Mouse (Mus musculus): ENCODE data around the gene Stac2. TPM values are rescaled to one million over a fixed set of nuclear protein-coding genes. Genes with fewer than 3 reads are reported as not detected.

Gene Stac2
- total RNA-seq, 2 experiments from 2014 or later, result 0.15 to 0.25 TPM

GRCm38 (mm10) chr11:97998074-97998793 lies 55.0 kb downstream of the Stac2 start:
- DNase-seq, result no peak

- no peak for DNase-seq
Observed at GRCm38 (mm10) chr11:97997387-97997960, 55.8 kb downstream of the Stac2 start.

DNA sequence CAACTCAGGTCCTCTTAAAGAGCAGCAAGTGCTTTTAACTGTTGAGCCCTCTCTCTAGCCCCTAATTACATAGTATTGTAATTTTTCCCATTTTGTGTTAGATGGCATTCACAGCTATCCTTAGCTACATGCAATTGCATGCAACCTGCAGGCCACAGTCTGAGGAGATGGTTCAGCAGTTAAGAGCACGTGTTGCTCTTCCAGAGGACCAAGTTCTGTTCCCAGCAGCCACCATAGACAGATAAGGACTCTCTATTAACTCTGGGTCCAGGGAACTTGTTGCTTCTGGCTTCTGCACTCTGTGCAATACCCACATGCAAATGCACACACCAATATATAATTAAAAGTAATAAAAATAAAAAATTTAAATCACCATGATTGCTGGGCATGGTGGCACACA lies 56.6 kb downstream of the Stac2 start:
- no peak for DNase-seq

DNA sequence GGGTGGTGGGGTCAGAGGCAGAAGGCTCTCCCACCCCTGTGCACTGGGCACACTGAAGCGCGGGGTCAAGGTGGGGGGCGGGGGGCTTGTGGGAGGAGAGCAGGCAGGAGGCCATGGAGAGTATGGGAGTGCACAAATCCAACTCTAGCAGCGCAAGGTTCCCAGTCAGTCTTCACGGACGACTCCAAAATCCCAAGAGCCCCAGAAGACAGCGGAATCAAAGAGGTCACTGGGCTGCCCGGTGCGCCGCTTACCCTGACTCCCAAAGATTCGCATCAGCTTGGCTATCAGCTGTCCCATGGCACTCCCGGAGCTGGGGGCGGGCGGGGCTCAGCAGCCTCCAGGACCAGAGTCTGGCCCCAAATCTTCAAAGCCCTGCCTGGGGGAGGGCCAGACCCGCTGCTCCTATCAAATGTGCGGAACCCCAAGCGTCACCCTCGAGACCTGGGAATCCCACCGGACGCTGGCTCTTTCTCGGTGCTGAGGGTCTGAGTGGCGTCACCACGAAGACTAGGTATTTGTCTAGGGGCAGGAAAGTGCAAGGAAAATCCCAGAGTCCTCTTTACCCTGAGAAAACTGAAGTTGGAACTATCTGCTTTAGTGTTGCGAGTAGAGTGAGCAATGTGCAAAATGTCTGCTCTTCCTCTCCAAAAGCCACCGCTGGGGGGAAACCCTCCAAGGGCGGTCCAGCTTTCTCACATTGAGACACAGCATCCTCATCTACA lies 57.5 kb downstream of the Stac2 start, which contains the start of gene Arl5c:
Arl5c (minus strand) TSS at position 618 of the 725 bp plus-strand sequence.
- DNase-seq, result peak; percentile 66 to 69

- DNase-seq, result peak; percentile 87 to 93
Observed at GRCm38 (mm10) chr11:97994539-97995100, 58.6 kb downstream of the Stac2 start.

GRCm38 (mm10) chr11:97988530-97989096 lies 64.6 kb downstream of the Stac2 start:
- peak; percentile 91 to 96 for DNase-seq

- DNase-seq, result peak; percentile 95 to 98
Observed at GRCm38 (mm10) chr11:97987551-97988526, 65.4 kb downstream of the Stac2 start.

GRCm38 (mm10) chr11:97986738-97987465 lies 66.4 kb downstream of the Stac2 start:
- DNase-seq, result peak in 1 of 2 experiments; percentile 45

Small RNA genes within 50 kb of the gene (microRNA-seq; reads per million reads assigned to microRNA genes)
- gene Gm27597, result 0 reads per million in 2 experiments

Other genes starting within 250 kb of the Stac2 start
- under 1 TPM; 0.51 to 0.55 TPM for gene B230217C12Rik, start 212.7 kb downstream of the Stac2 start, total RNA-seq (2021)
- under 1 TPM; 0.35 to 0.75 TPM for gene Fbxo47, start 169.3 kb downstream of the Stac2 start, total RNA-seq (2021)
- 1 to 10 TPM; 3.2 to 4.6 TPM for gene Plxdc1, start 67.0 kb downstream of the Stac2 start, total RNA-seq (2021)
- gene Arl5c, start 57.3 kb downstream of the Stac2 start, total RNA-seq (2021), result 1 to 10 TPM in 1 of 2 experiments, not detected in 1; 1.1 TPM
- 1 to 10 TPM; 5.1 to 5.9 TPM for gene Cacnb1, start 30.4 kb downstream of the Stac2 start, total RNA-seq (2021)
- 100 to 1,000 TPM; 537 to 590 TPM for gene Rpl19, start 26.8 kb downstream of the Stac2 start, total RNA-seq (2021)
- 10 to 100 TPM; 19.1 to 22.2 TPM for gene Fbxl20, start 96.9 kb upstream of the Stac2 start, total RNA-seq (2021)
- 10 to 100 TPM; 37.3 to 39.0 TPM for gene Med1, start 139.8 kb upstream of the Stac2 start, total RNA-seq (2021)
- gene Cdk12, start 149.6 kb upstream of the Stac2 start, total RNA-seq (2021), result 10 to 100 TPM; 18.2 to 22.1 TPM

Data from heart, adult 18-20 months (tissue).